Comparison of ENCODE assay signal across 17 mouse cellular contexts in genomic region chr15:86385436-86385835, GRCm38 (mm10).
"Had no signal": no experiment of that assay in that cellular context is flagged by ENCODE, and none has a peak within 500 bp of the region (broad histone marks: within the 10 kb centered on the region; RNA-seq: fewer than 3 reads in every experiment).

No protein-coding gene starts in this region.

- H3K27me3 ChIP-seq: kidney, embryonic 15.5 days; liver, embryonic 13.5 days; midbrain, embryonic 12.5 days; midbrain, embryonic 15.5 days; neural tube, embryonic 12.5 days; neural tube, embryonic 15.5 days had no signal

- DNase-seq: kidney, postnatal 10 days; kidney, postnatal 4 days; layer of hippocampus, postnatal 36 days; liver, embryonic 13.5 days; lung, adult 2 months; right cerebral cortex, adult 18-20 months; right cerebral cortex, postnatal 14 days; right cerebral cortex, postnatal 4 days; thymus, postnatal 4 days had no signal

- H3K4me1 ChIP-seq: kidney, embryonic 15.5 days; liver, embryonic 13.5 days had no signal

- H3K4me3 ChIP-seq: kidney, embryonic 15.5 days; left cerebral cortex, adult 2 months; liver, embryonic 13.5 days; midbrain, embryonic 12.5 days; midbrain, embryonic 15.5 days; neural tube, embryonic 12.5 days; neural tube, embryonic 15.5 days had no signal

- H3K36me3 ChIP-seq: kidney, embryonic 15.5 days; liver, embryonic 13.5 days; midbrain, embryonic 12.5 days; midbrain, embryonic 15.5 days; neural tube, embryonic 12.5 days; neural tube, embryonic 15.5 days had no signal

- H3K27ac ChIP-seq: kidney, embryonic 15.5 days; left cerebral cortex, adult 2 months; liver, embryonic 13.5 days; macrophage; midbrain, embryonic 12.5 days; midbrain, embryonic 15.5 days; neural tube, embryonic 12.5 days; neural tube, embryonic 15.5 days; stomach, postnatal 0 days had no signal
